Mouse (Mus musculus) heart, adult 2 months (tissue): ENCODE measurements around the gene Foxo1. TPM values are rescaled to one million over a fixed set of nuclear protein-coding genes. Genes with fewer than 3 reads are reported as not detected.

Source experiments
- DNase-seq, 2 experiments: peaks; one replicate each; pipeline ENCODE4 v3.0.0; 2021
- H3K27ac ChIP-seq: fragments of 200-600 bp; 2 replicates; pipeline ENCODE4 v1.8.1; 2022
- H3K27me3 ChIP-seq: fragments of 200-500 bp; 2 replicates; pipeline ENCODE4 v1.6.1; 2012; ENCODE audit warnings: mild to moderate bottlenecking, low read length, inconsistent platforms, mixed read lengths; ENCODE audit not compliant: control insufficient read depth, insufficient read depth
- H3K36me3 ChIP-seq: fragments of 200-500 bp; 2 replicates; pipeline ENCODE4 v1.6.1; 2012; ENCODE audit warnings: low read length, inconsistent platforms; ENCODE audit not compliant: control insufficient read depth, insufficient read depth
- H3K4me1 ChIP-seq: fragments of 200-500 bp; 2 replicates; pipeline ENCODE4 v1.6.1; 2011; ENCODE audit warnings: low read length; ENCODE audit not compliant: control insufficient read depth, insufficient read depth
- H3K4me3 ChIP-seq: fragments of 200-600 bp; 2 replicates; pipeline ENCODE4 v1.8.1; 2022
- H3K79me2 ChIP-seq: fragments of 200-500 bp; replicated peaks from 2 replicates; pipeline ENCODE4 v1.6.1; 2012; ENCODE audit warnings: mild to moderate bottlenecking, inconsistent platforms, low read length, moderate library complexity, mixed read lengths; ENCODE audit not compliant: control insufficient read depth, insufficient read depth
- H3K9ac ChIP-seq: fragments of 200-500 bp; 2 replicates; pipeline ENCODE4 v1.6.1; 2012; ENCODE audit warnings: low read depth, mild to moderate bottlenecking, control low read depth, inconsistent platforms, low read length, mixed read lengths
- CTCF ChIP-seq: fragments of 200-600 bp; IDR thresholded peaks from 2 replicates; pipeline ENCODE4 v1.8.1; 2022; ENCODE audit warnings: antibody characterized with exemption, mild to moderate bottlenecking, moderate library complexity
- EP300 ChIP-seq: fragments of 200-500 bp; IDR thresholded peaks from 2 replicates; pipeline ENCODE4 v1.6.1; 2011; ENCODE audit warnings: low read depth, low read length, control low read depth; ENCODE audit not compliant: insufficient read depth
- POLR2A ChIP-seq: fragments of 200-500 bp; IDR thresholded peaks from 2 replicates; pipeline ENCODE4 v1.6.1; 2011; ENCODE audit warnings: mild to moderate bottlenecking, low read depth, low read length, control low read depth; ENCODE audit not compliant: insufficient read depth
- WGBS: fragments of 180-500 bp; shearing (Covaris S2); methylation state at CpG from one replicate; pipeline ENCODE4 v1.1.7; 2018; 5-methylcytosine and 5-hydroxymethylcytosine counted together
- intact Hi-C: fragments of 180-260 bp; cut with DNase I; formaldehyde crosslinking; loops from one replicate; pipeline ENCODE4 v1.15.1; 2025
- polyA plus RNA-seq: library from polyadenylated mRNA; depleted of rRNA; stranded (reverse); fragments of >200 nt; gene quantifications from 2 replicates; pipeline ENCODE4 v1.2.3, GENCODE M21; 2012
- total RNA-seq, 2 experiments: library from RNA; stranded (reverse); gene quantifications; 2 replicates each; pipeline ENCODE4 v1.2.3; 2021

Gene Foxo1
- total and polyA plus RNA-seq, 3 experiments, result 7.7 to 12.9 (median 12.2) TPM

- no peak for TF ChIP-seq CTCF
- no peak for TF ChIP-seq EP300
- TF ChIP-seq POLR2A, result no peak
- intact Hi-C loops, result no loop called here
- no peak for DNase-seq
- H3K27me3 ChIP-seq, result no peaks in the 10 kb centered on the region
- H3K9ac ChIP-seq, result no peak overlapping the region
- peaks cover 5% of the 10 kb centered on the region for H3K4me1 ChIP-seq
- H3K27ac ChIP-seq, result no peak overlapping the region
- H3K36me3 ChIP-seq, result no peaks in the 10 kb centered on the region
- H3K4me3 ChIP-seq, result no peak overlapping the region
- no peaks in the 10 kb centered on the region for H3K79me2 ChIP-seq
- 92% methylated on average over 9 of the region's 9 CpGs for WGBS
These were observed 101.1 kb downstream of the Foxo1 start for GRCm38 (mm10) chr3:52369204-52369603.

- no peaks in the 10 kb centered on the region for H3K36me3 ChIP-seq
- H3K4me3 ChIP-seq, result no peak overlapping the region
- H3K79me2 ChIP-seq, result no peaks in the 10 kb centered on the region
- peaks cover 5% of the 10 kb centered on the region for H3K4me1 ChIP-seq
- H3K27me3 ChIP-seq, result no peaks in the 10 kb centered on the region
- peak in 1 of 2 experiments; percentile 17 for DNase-seq
- WGBS, result 41% methylated on average over 7 of the region's 7 CpGs
- TF ChIP-seq EP300 (no peak), CTCF (no peak), POLR2A (no peak)
- no peak overlapping the region for H3K27ac ChIP-seq
- no peak overlapping the region for H3K9ac ChIP-seq
- intact Hi-C loops, result no loop called here
These were observed 101.8 kb downstream of the Foxo1 start for GRCm38 (mm10) chr3:52369881-52370428.

DNA sequence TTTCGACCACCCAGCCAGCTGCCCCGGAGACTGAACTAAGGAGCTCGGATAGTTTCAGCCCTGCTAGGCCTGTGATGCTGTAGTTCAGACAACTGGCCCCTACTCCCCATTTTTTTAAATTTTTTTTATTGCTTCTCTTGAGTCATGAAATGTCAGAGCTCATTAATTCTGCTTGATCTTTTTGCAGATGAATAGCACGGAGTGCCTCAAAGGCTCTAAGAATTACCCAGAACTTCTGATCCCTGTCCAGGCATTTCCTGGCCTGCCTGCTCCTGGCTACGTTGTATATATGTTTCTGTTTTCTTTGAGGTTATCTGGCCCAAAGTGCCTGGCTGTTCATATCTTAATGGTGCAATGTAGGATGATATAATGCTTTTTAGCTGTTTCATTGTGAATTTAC is 108.8 kb downstream of the Foxo1 start:
- DNase-seq, result no peak
- H3K4me3 ChIP-seq, result no peak overlapping the region
- TF ChIP-seq CTCF (no peak), POLR2A (no peak), EP300 (no peak)
- H3K79me2 ChIP-seq, result no peaks in the 10 kb centered on the region
- no peak overlapping the region for H3K27ac ChIP-seq
- H3K4me1 ChIP-seq, result no peaks in the 10 kb centered on the region
- H3K36me3 ChIP-seq, result no peaks in the 10 kb centered on the region
- WGBS, result 66% methylated on average over 5 of the region's 5 CpGs
- no peaks in the 10 kb centered on the region for H3K27me3 ChIP-seq
- no peak overlapping the region for H3K9ac ChIP-seq
- intact Hi-C loops, result no loop called here

- H3K4me3 ChIP-seq, result no peak overlapping the region
- TF ChIP-seq CTCF, result no peak
- TF ChIP-seq POLR2A, result no peak
- TF ChIP-seq EP300, result no peak
- 0 out of 2 replicates have a peak, but pooled peaks cover 2% of the 10 kb centered on the region for H3K4me1 ChIP-seq
- H3K27me3 ChIP-seq, result no peaks in the 10 kb centered on the region
- H3K36me3 ChIP-seq, result no peaks in the 10 kb centered on the region
- WGBS, result 46% methylated on average over 7 of the region's 7 CpGs
- DNase-seq, result peak in 1 of 2 experiments; percentile 26
- no peak overlapping the region for H3K27ac ChIP-seq
- H3K79me2 ChIP-seq, result no peaks in the 10 kb centered on the region
- intact Hi-C loops, result no loop called here
- H3K9ac ChIP-seq, result no peak overlapping the region
These were observed 115.2 kb downstream of the Foxo1 start for GRCm38 (mm10) chr3:52383351-52383750.

GRCm38 (mm10) chr3:52386343-52386742 is 118.2 kb downstream of the Foxo1 start:
- WGBS, result 69% methylated on average over 8 of the region's 8 CpGs
- intact Hi-C loops, result no loop called here

DNA sequence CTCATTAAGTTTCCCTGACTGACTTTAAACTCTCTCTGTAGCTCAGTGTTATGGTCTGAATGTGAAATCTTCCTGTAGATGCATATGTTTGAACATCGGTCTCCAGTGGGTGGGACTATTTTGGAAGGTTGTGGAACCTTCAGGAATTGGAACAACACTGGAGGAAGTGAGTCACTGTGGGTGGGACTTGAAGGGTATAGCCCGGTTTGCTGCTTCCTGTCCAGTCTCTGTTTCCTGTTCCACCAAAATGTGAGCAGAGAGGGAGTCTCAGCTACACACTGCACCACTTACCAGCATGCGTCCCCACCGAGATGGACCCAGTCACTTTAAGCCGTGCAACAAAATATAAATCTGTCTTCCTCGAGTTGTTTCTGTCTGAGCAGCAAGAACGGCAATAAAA is 122.2 kb downstream of the Foxo1 start:
- H3K27ac ChIP-seq, result no peak overlapping the region
- no peak overlapping the region for H3K9ac ChIP-seq
- no peak for DNase-seq
- H3K4me3 ChIP-seq, result no peak overlapping the region
- H3K27me3 ChIP-seq, result no peaks in the 10 kb centered on the region
- peaks cover 2% of the 10 kb centered on the region; the same call in 1 of the 2 replicates for H3K4me1 ChIP-seq
- intact Hi-C loops, result loop anchor here (5.0 kb wide), 1 partner anchor 43 kb away; no protein-coding TSS in a partner anchor
- H3K79me2 ChIP-seq, result no peaks in the 10 kb centered on the region
- TF ChIP-seq CTCF (no peak), EP300 (no peak), POLR2A (no peak)
- no peaks in the 10 kb centered on the region for H3K36me3 ChIP-seq
- WGBS, result 66% methylated on average over 7 of the region's 7 CpGs

More at GRCm38 (mm10) chr3:52386343-52386742, 118.2 kb downstream of the Foxo1 start:
- no peak overlapping the region for H3K9ac ChIP-seq
- no peaks in the 10 kb centered on the region for H3K36me3 ChIP-seq
- H3K4me1 ChIP-seq, result peaks cover 2% of the 10 kb centered on the region; the same call in 1 of the 2 replicates
- H3K27me3 ChIP-seq, result no peaks in the 10 kb centered on the region
- no peak overlapping the region for H3K4me3 ChIP-seq
- no peak for DNase-seq
- TF ChIP-seq POLR2A (no peak), EP300 (no peak), CTCF (no peak)
- H3K79me2 ChIP-seq, result no peaks in the 10 kb centered on the region
- H3K27ac ChIP-seq, result no peak overlapping the region
